9 mouse cellular contexts compared by ENCODE assay signal in the genomic region with DNA sequence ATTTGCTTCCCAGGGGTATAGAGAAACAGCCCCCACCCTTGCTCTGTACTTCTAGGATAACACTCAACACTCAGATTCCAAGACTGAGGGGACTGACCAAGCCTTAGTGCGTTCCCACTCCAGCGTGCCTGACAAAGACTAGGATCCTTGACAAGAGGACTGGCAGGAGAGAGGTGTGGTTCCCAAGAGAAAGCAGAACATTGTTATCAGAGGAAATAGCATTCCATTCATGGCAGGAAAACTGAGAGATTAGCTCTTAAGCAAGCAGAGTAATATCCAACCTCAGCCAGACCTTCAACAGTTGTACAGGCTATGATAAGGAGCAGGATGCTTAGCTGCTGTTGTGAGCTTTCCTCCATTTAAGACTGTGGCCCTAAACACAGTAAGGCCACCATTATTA. TPM values are rescaled to one million over a fixed set of nuclear protein-coding genes. Genes with fewer than 3 reads are reported as not detected.
DNase-seq lines count a peak whose midpoint lies in the region; ATAC-seq and TF ChIP-seq lines count a peak whose summit lies in the region.
"Had no signal": no experiment of that assay in that cellular context is flagged by ENCODE, and none has a peak within 500 bp of the region (broad histone marks: within the 10 kb centered on the region; RNA-seq: fewer than 3 reads in every experiment).

No protein-coding gene starts in this region.

- H3K4me1 ChIP-seq in forebrain, postnatal 0 days (ENCODE audit: insufficient read depth) = 0 out of 2 replicates have a peak, but pooled peaks cover 8% of the 10 kb centered on the region
- no peaks in the 10 kb centered on the region for H3K4me1 ChIP-seq in forebrain, embryonic 12.5 days
- peaks cover 52% of the 10 kb centered on the region for H3K4me1 ChIP-seq in heart, embryonic 10.5 days
- peaks cover 12% of the 10 kb centered on the region; the same call in 1 of the 2 replicates for H3K4me1 ChIP-seq in hindbrain, embryonic 10.5 days (replicated peaks)

- H3K4me3 ChIP-seq in forebrain, postnatal 0 days (ENCODE audit: low read depth, low read length) = no peak overlapping the region
- H3K4me3 ChIP-seq in forebrain, embryonic 12.5 days (replicated peaks) = no peak overlapping the region
- no peak overlapping the region for H3K4me3 ChIP-seq in heart, embryonic 10.5 days
- no peak overlapping the region for H3K4me3 ChIP-seq in hindbrain, embryonic 10.5 days
- H3K4me3 ChIP-seq: embryonic facial prominence, embryonic 12.5 days had no signal

- peak overlapping the region; percentile 23; the same call in 1 of the 2 replicates for H3K27ac ChIP-seq in forebrain, postnatal 0 days (ENCODE audit: low read depth, low read length)
- no peak overlapping the region for H3K27ac ChIP-seq in forebrain, embryonic 12.5 days
- H3K27ac ChIP-seq in heart, embryonic 10.5 days = peak overlapping the region; percentile 84
- H3K27ac ChIP-seq in hindbrain, embryonic 10.5 days = no peak overlapping the region
- H3K27ac ChIP-seq: embryonic facial prominence, embryonic 12.5 days had no signal

- no peak for ATAC-seq in forebrain, postnatal 0 days
- no peak for ATAC-seq in forebrain, embryonic 12.5 days (ENCODE audit: low FRiP score)

- H3K27me3 ChIP-seq in forebrain, postnatal 0 days (ENCODE audit: insufficient read depth, low read length) = no peaks in the 10 kb centered on the region
- H3K27me3 ChIP-seq in forebrain, embryonic 12.5 days = no peaks in the 10 kb centered on the region
- H3K27me3 ChIP-seq in heart, embryonic 10.5 days (ENCODE audit: insufficient read depth, poor library complexity, severe bottlenecking) = no peaks in the 10 kb centered on the region
- H3K27me3 ChIP-seq in hindbrain, embryonic 10.5 days (ENCODE audit: insufficient read depth, poor library complexity, severe bottlenecking) = no peaks in the 10 kb centered on the region
- H3K27me3 ChIP-seq: embryonic facial prominence, embryonic 12.5 days had no signal

- H3K9me3 ChIP-seq in forebrain, postnatal 0 days (ENCODE audit: low read length) = no peaks in the 10 kb centered on the region
- no peaks in the 10 kb centered on the region for H3K9me3 ChIP-seq in forebrain, embryonic 12.5 days
- no peaks in the 10 kb centered on the region for H3K9me3 ChIP-seq in heart, embryonic 10.5 days
- H3K9me3 ChIP-seq in hindbrain, embryonic 10.5 days = no peaks in the 10 kb centered on the region
- H3K9me3 ChIP-seq: embryonic facial prominence, embryonic 12.5 days had no signal

- no peak overlapping the region for H3K4me2 ChIP-seq in forebrain, postnatal 0 days (ENCODE audit: low read depth)
- H3K4me2 ChIP-seq in forebrain, embryonic 12.5 days = no peak overlapping the region
- H3K4me2 ChIP-seq: embryonic facial prominence, embryonic 12.5 days had no signal

- TF ChIP-seq CTCF in forebrain, postnatal 0 days (IDR thresholded peaks at IDR 0.05; ENCODE audit: low read depth) = no peak

- H3K36me3 ChIP-seq in forebrain, postnatal 0 days (ENCODE audit: insufficient read depth) = no peaks in the 10 kb centered on the region
- H3K36me3 ChIP-seq in forebrain, embryonic 12.5 days (replicated peaks) = no peaks in the 10 kb centered on the region
- no peaks in the 10 kb centered on the region for H3K36me3 ChIP-seq in heart, embryonic 10.5 days
- H3K36me3 ChIP-seq in hindbrain, embryonic 10.5 days = no peaks in the 10 kb centered on the region
- H3K36me3 ChIP-seq: embryonic facial prominence, embryonic 12.5 days had no signal

- 58% methylated on average over 2 of the region's 2 CpGs for WGBS in forebrain, postnatal 0 days
- 60% methylated on average over 2 of the region's 2 CpGs for WGBS in forebrain, embryonic 12.5 days
- WGBS in heart, embryonic 10.5 days = 9% methylated on average over 2 of the region's 2 CpGs
- WGBS in hindbrain, embryonic 10.5 days = 54% methylated on average over 2 of the region's 2 CpGs

- no peak overlapping the region for H3K9ac ChIP-seq in forebrain, postnatal 0 days
- no peak overlapping the region for H3K9ac ChIP-seq in forebrain, embryonic 12.5 days
- H3K9ac ChIP-seq: embryonic facial prominence, embryonic 12.5 days had no signal

- DNase-seq in forebrain, postnatal 0 days = no peak
- peak; percentile 88 for DNase-seq in heart, embryonic 10.5 days (ENCODE audit: low spot score)
- peak; percentile 12 for DNase-seq in kidney, postnatal 10 days
- DNase-seq in lung, postnatal 14 days = peak; percentile 62
- DNase-seq in spleen, postnatal 14 days (ENCODE audit: low spot score in 2 of 2) = no peak
- no peak for DNase-seq in hindbrain, embryonic 10.5 days (ENCODE audit: low spot score)
- no peak for DNase-seq in layer of hippocampus, postnatal 36 days

RNA-seq across cellular contexts. Expression of gene Cavin2, which starts 23.0 kb away (rescaled TPM):
- total RNA-seq in forebrain, postnatal 0 days (2014; rRNA removed) = 8.2 and 11.2 TPM in 2 replicates
- polyA plus RNA-seq in forebrain, postnatal 0 days (2015; fragmentation: Nextera tagmentation; extraction: Ambion mirVana) = 6.4 and 7.1 TPM in 2 replicates
- polyA plus RNA-seq in forebrain, embryonic 12.5 days (2016; fragmentation: Nextera tagmentation; extraction: Ambion mirVana) = 2.0 and 2.7 TPM in 2 replicates
- 53.5 and 88.3 TPM in 2 replicates for polyA plus RNA-seq in heart, embryonic 10.5 days (2016; fragmentation: Nextera tagmentation; extraction: Ambion mirVana)
- polyA plus RNA-seq in hindbrain, embryonic 10.5 days (2016; fragmentation: Nextera tagmentation; extraction: Ambion mirVana) = 2.5 and 3.5 TPM in 2 replicates
- 1 to 10 TPM; 6.3 to 7.6 TPM for total RNA-seq in layer of hippocampus, postnatal 36 days (2021)

Comparison
In these comparisons a context has a peak if more than half of its experiments do, and no peak if none do; other contexts are left out.
1. H3K27ac ChIP-seq: peak in forebrain, postnatal 0 days (single experiment) and heart, embryonic 10.5 days (single experiment); none in forebrain, embryonic 12.5 days (single experiment) and hindbrain, embryonic 10.5 days (single experiment).
2. DNase-seq: peak in heart, embryonic 10.5 days (single experiment), kidney, postnatal 10 days (single experiment) and lung, postnatal 14 days (single experiment); none in forebrain, postnatal 0 days (single experiment), spleen, postnatal 14 days (0 of 2), hindbrain, embryonic 10.5 days (single experiment) and layer of hippocampus, postnatal 36 days (0 of 2).